Mouse (Mus musculus): ENCODE results near the gene Tmsb15b1. TPM values are rescaled to one million over a fixed set of nuclear protein-coding genes. Genes with fewer than 3 reads are reported as not detected.
"Not testable (repeated sequence)": the region's sequence is repeated elsewhere in the genome, so short reads cannot be mapped to it uniquely, and the experiment has no call there.

Gene Tmsb15b1
- polyA plus RNA-seq, 1 experiment from 2014 or later: 16.3 TPM

- H3K27me3 ChIP-seq (ENCODE audit: poor library complexity, severe bottlenecking): no peaks in the 10 kb centered on the region
- no peak for DNase-seq (ENCODE audit: extremely low spot score, low spot score)
- WGBS: 38% methylated on average over 2 of the region's 2 CpGs
- H3K36me3 ChIP-seq (replicated peaks): no peaks in the 10 kb centered on the region
- no peaks in the 10 kb centered on the region for H3K9me3 ChIP-seq
- H3K4me1 ChIP-seq: no peaks in the 10 kb centered on the region
- H3K4me3 ChIP-seq: no peak overlapping the region
- H3K27ac ChIP-seq: no peak overlapping the region
These were observed 17.0 kb downstream of the Tmsb15b1 start for GRCm38 (mm10) chrX:136959688-136960087.

- WGBS: 58% methylated on average over 5 of the region's 5 CpGs
These were observed 18.4 kb downstream of the Tmsb15b1 start for GRCm38 (mm10) chrX:136958300-136958699.

GRCm38 (mm10) chrX:136957583-136958279, 18.9 kb downstream of the Tmsb15b1 start:
- H3K27ac ChIP-seq; H3K4me1 ChIP-seq; H3K27me3 ChIP-seq (ENCODE audit: poor library complexity, severe bottlenecking); H3K9me3 ChIP-seq; H3K36me3 ChIP-seq (replicated peaks): not testable (repeated sequence)
- 24% methylated on average over 13 of the region's 13 CpGs for WGBS
- DNase-seq (ENCODE audit: extremely low spot score, low spot score): peak; percentile 61
- H3K4me3 ChIP-seq: peak overlapping the region; percentile 46

More at GRCm38 (mm10) chrX:136958300-136958699, 18.4 kb downstream of the Tmsb15b1 start:
- not testable (repeated sequence) for H3K27ac ChIP-seq; H3K36me3 ChIP-seq (replicated peaks); H3K27me3 ChIP-seq (ENCODE audit: poor library complexity, severe bottlenecking); H3K9me3 ChIP-seq; DNase-seq (ENCODE audit: extremely low spot score, low spot score); H3K4me1 ChIP-seq
- peak overlapping the region; percentile 46 for H3K4me3 ChIP-seq

- DNase-seq (ENCODE audit: extremely low spot score, low spot score): no peak
- Histone ChIP-seq H3K4me1 (no peaks in the 10 kb centered on the region), H3K4me3 (no peak overlapping the region), H3K27me3 (ENCODE audit: poor library complexity, severe bottlenecking) (no peaks in the 10 kb centered on the region), H3K9me3 (no peaks in the 10 kb centered on the region), H3K27ac (no peak overlapping the region), H3K36me3 (replicated peaks) (no peaks in the 10 kb centered on the region)
- 70% methylated on average over 3 of the region's 3 CpGs for WGBS
These were observed 38.7 kb downstream of the Tmsb15b1 start for GRCm38 (mm10) chrX:136937985-136938384.

- H3K36me3 ChIP-seq (replicated peaks): no peaks in the 10 kb centered on the region
- H3K4me1 ChIP-seq: no peaks in the 10 kb centered on the region
- no peak within 1 kb of the TSS for H3K27ac ChIP-seq
- WGBS: 93% methylated on average over 14 of the region's 14 CpGs
- peaks cover 10% of the 10 kb centered on the region for H3K9me3 ChIP-seq
- H3K4me3 ChIP-seq: no peak within 1 kb of the TSS
- DNase-seq (ENCODE audit: extremely low spot score, low spot score): no peak
- H3K27me3 ChIP-seq (ENCODE audit: poor library complexity, severe bottlenecking): no peaks in the 10 kb centered on the region
These were observed 49.6 kb downstream of the Tmsb15b1 start, which contains the start of gene H2bfm for GRCm38 (mm10) chrX:136927031-136927430. Gene H2bfm (plus strand): TSS chrX:136927325.

GRCm38 (mm10) chrX:136925863-136926262, 50.8 kb downstream of the Tmsb15b1 start:
- no peaks in the 10 kb centered on the region for H3K27me3 ChIP-seq (ENCODE audit: poor library complexity, severe bottlenecking)
- no peaks in the 10 kb centered on the region for H3K36me3 ChIP-seq (replicated peaks)
- no peaks in the 10 kb centered on the region for H3K4me1 ChIP-seq
- peaks cover 10% of the 10 kb centered on the region for H3K9me3 ChIP-seq
- H3K4me3 ChIP-seq: no peak overlapping the region
- DNase-seq (ENCODE audit: extremely low spot score, low spot score): no peak
- no peak overlapping the region for H3K27ac ChIP-seq

Other genes starting within 250 kb of the Tmsb15b1 start
- gene Morf4l2, start 233.2 kb downstream of the Tmsb15b1 start, polyA plus RNA-seq (2016; fragmentation: Nextera tagmentation; extraction: Ambion mirVana): 557 and 569 TPM in 2 replicates
- gene Glra4, start 196.7 kb downstream of the Tmsb15b1 start, polyA plus RNA-seq (2016; fragmentation: Nextera tagmentation; extraction: Ambion mirVana): 0.12 and 0.16 TPM in 2 replicates
- 4.5 TPM in 2 replicates for gene Plp1, start 154.2 kb downstream of the Tmsb15b1 start, polyA plus RNA-seq (2016; fragmentation: Nextera tagmentation; extraction: Ambion mirVana)
- gene Rab9b, start 108.1 kb downstream of the Tmsb15b1 start, polyA plus RNA-seq (2016; fragmentation: Nextera tagmentation; extraction: Ambion mirVana): 0.34 and 0.63 TPM in 2 replicates
- gene H2bfm, start 49.5 kb downstream of the Tmsb15b1 start, polyA plus RNA-seq (2016; fragmentation: Nextera tagmentation; extraction: Ambion mirVana): not detected in 2 replicates
- gene Tmsb15b2, start 1.4 kb downstream of the Tmsb15b1 start, polyA plus RNA-seq (2016; fragmentation: Nextera tagmentation; extraction: Ambion mirVana): 39.9 and 42.3 TPM in 2 replicates
- gene Tmsb15l, start within 50 bp of the Tmsb15b1 start, polyA plus RNA-seq (2016; fragmentation: Nextera tagmentation; extraction: Ambion mirVana): 3.2 and 5.6 TPM in 2 replicates
- gene Zcchc18, start 16.3 kb upstream of the Tmsb15b1 start, polyA plus RNA-seq (2016; fragmentation: Nextera tagmentation; extraction: Ambion mirVana): 53.7 and 62.2 TPM in 2 replicates
- 11.1 and 12.3 TPM in 2 replicates for gene Slc25a53, start 61.4 kb upstream of the Tmsb15b1 start, polyA plus RNA-seq (2016; fragmentation: Nextera tagmentation; extraction: Ambion mirVana)
- gene Fam199x, start 72.7 kb upstream of the Tmsb15b1 start, polyA plus RNA-seq (2016; fragmentation: Nextera tagmentation; extraction: Ambion mirVana): 15.5 and 17.2 TPM in 2 replicates
- gene Esx1, start 145.2 kb upstream of the Tmsb15b1 start, polyA plus RNA-seq (2016; fragmentation: Nextera tagmentation; extraction: Ambion mirVana): not detected in 2 replicates